Mouse (Mus musculus): ENCODE results near the gene Adgrg3. TPM values are rescaled to one million over a fixed set of nuclear protein-coding genes. Genes with fewer than 3 reads are reported as not detected.

Gene Adgrg3
- total RNA-seq, 2 experiments from 2014 or later: 0.23 to 0.32 TPM

GRCm38 (mm10) chr8:95067582-95067981 lies 50.1 kb downstream of the Adgrg3 start:
- intact Hi-C loops (cut with DNase I): no loop called here
- DNase-seq (ENCODE audit: extremely low spot score in 1 of 2, low spot score in 2 of 2): no peak
- TF ChIP-seq CTCF (IDR thresholded peaks at IDR 0.05): peak; percentile 68
- no peak overlapping the region for H3K4me3 ChIP-seq
- no peak overlapping the region for H3K27ac ChIP-seq

- intact Hi-C loops (cut with DNase I): no loop called here
- H3K27ac ChIP-seq: no peak overlapping the region
- TF ChIP-seq CTCF (IDR thresholded peaks at IDR 0.05): no peak
- no peak for DNase-seq (ENCODE audit: extremely low spot score in 1 of 2, low spot score in 2 of 2)
- no peak overlapping the region for H3K4me3 ChIP-seq
Measured at GRCm38 (mm10) chr8:95075504-95075903, 58.0 kb downstream of the Adgrg3 start.

GRCm38 (mm10) chr8:95076151-95076550 lies 58.7 kb downstream of the Adgrg3 start:
- intact Hi-C loops (cut with DNase I): no loop called here
- no peak for DNase-seq (ENCODE audit: extremely low spot score in 1 of 2, low spot score in 2 of 2)
- H3K4me3 ChIP-seq: no peak overlapping the region
- no peak for TF ChIP-seq CTCF (IDR thresholded peaks at IDR 0.05)
- H3K27ac ChIP-seq: no peak overlapping the region

GRCm38 (mm10) chr8:95078055-95078454 lies 60.6 kb downstream of the Adgrg3 start:
- no peak for TF ChIP-seq CTCF (IDR thresholded peaks at IDR 0.05)
- intact Hi-C loops (cut with DNase I): no loop called here

GRCm38 (mm10) chr8:95079305-95079704 lies 61.8 kb downstream of the Adgrg3 start:
- DNase-seq (ENCODE audit: extremely low spot score in 1 of 2, low spot score in 2 of 2): no peak
- Histone ChIP-seq H3K27ac (no peak overlapping the region), H3K4me3 (no peak overlapping the region)
- intact Hi-C loops (cut with DNase I): no loop called here
- TF ChIP-seq CTCF (IDR thresholded peaks at IDR 0.05): no peak

More at GRCm38 (mm10) chr8:95078055-95078454, 60.6 kb downstream of the Adgrg3 start:
- Histone ChIP-seq H3K4me3 (no peak overlapping the region), H3K27ac (no peak overlapping the region)
- no peak for DNase-seq (ENCODE audit: extremely low spot score in 1 of 2, low spot score in 2 of 2)

- H3K4me3 ChIP-seq: peak within 1 kb of the TSS; percentile 81
- intact Hi-C loops (cut with DNase I): loop anchor here (5.0 kb wide), 2 partner anchors 138 to 208 kb away; no protein-coding TSS in a partner anchor
- peak; percentile 94 to 97 for DNase-seq (ENCODE audit: extremely low spot score in 1 of 2, low spot score in 2 of 2)
- H3K27ac ChIP-seq: peak within 1 kb of the TSS; percentile 90
- no peak for TF ChIP-seq CTCF (IDR thresholded peaks at IDR 0.05)
Measured at GRCm38 (mm10) chr8:95080381-95081341, 63.2 kb downstream of the Adgrg3 start, which contains the start of gene Katnb1. Gene Katnb1, plus strand, starts transcription at chr8:95081186.

GRCm38 (mm10) chr8:95081650-95082049 lies 64.2 kb downstream of the Adgrg3 start:
- H3K27ac ChIP-seq: peak overlapping the region; percentile 85

GRCm38 (mm10) chr8:95084261-95084660 lies 66.8 kb downstream of the Adgrg3 start:
- Histone ChIP-seq H3K4me3 (no peak overlapping the region), H3K27ac (no peak overlapping the region)
- intact Hi-C loops (cut with DNase I): loop anchor here (5.0 kb wide), 2 partner anchors 142 to 212 kb away; no protein-coding TSS in a partner anchor
- TF ChIP-seq CTCF (IDR thresholded peaks at IDR 0.05): no peak
- DNase-seq (ENCODE audit: extremely low spot score in 1 of 2, low spot score in 2 of 2): no peak

More at GRCm38 (mm10) chr8:95081650-95082049, 64.2 kb downstream of the Adgrg3 start:
- no peak for DNase-seq (ENCODE audit: extremely low spot score in 1 of 2, low spot score in 2 of 2)
- intact Hi-C loops (cut with DNase I): loop anchor here (5.0 kb wide), 2 partner anchors 139 to 209 kb away; no protein-coding TSS in a partner anchor
- no peak for TF ChIP-seq CTCF (IDR thresholded peaks at IDR 0.05)
- H3K4me3 ChIP-seq: peak overlapping the region; percentile 76

GRCm38 (mm10) chr8:95084744-95085431 lies 67.4 kb downstream of the Adgrg3 start:
- no peak overlapping the region for H3K4me3 ChIP-seq
- intact Hi-C loops (cut with DNase I): loop anchor here (5.0 kb wide), 2 partner anchors 143 to 213 kb away; no protein-coding TSS in a partner anchor
- H3K27ac ChIP-seq: no peak overlapping the region
- TF ChIP-seq CTCF (IDR thresholded peaks at IDR 0.05): no peak
- no peak for DNase-seq (ENCODE audit: extremely low spot score in 1 of 2, low spot score in 2 of 2)

- no peak overlapping the region for H3K27ac ChIP-seq
- intact Hi-C loops (cut with DNase I): no loop called here
- H3K4me3 ChIP-seq: no peak overlapping the region
- TF ChIP-seq CTCF (IDR thresholded peaks at IDR 0.05): no peak
- DNase-seq (ENCODE audit: extremely low spot score in 1 of 2, low spot score in 2 of 2): no peak
Measured at GRCm38 (mm10) chr8:95085432-95086141, 68.1 kb downstream of the Adgrg3 start.

- no peak for TF ChIP-seq CTCF (IDR thresholded peaks at IDR 0.05)
- no peak for DNase-seq (ENCODE audit: extremely low spot score in 1 of 2, low spot score in 2 of 2)
- H3K4me3 ChIP-seq: no peak overlapping the region
- H3K27ac ChIP-seq: no peak overlapping the region
- intact Hi-C loops (cut with DNase I): loop anchor here (10.0 kb wide), 2 partner anchors 111 to 231 kb away; partner anchors contain the start of gene Kifc3
Measured at GRCm38 (mm10) chr8:95093574-95093973, 76.1 kb downstream of the Adgrg3 start.

Other genes with a start within 250 kb of the Adgrg3 start
- gene Cx3cl1, start 245.7 kb upstream of the Adgrg3 start, total RNA-seq (2021): 100 to 1,000 TPM; 658 to 661 TPM
- 1 to 10 TPM; 4.6 to 7.9 TPM for gene Ccl17, start 207.2 kb upstream of the Adgrg3 start, total RNA-seq (2021)
- gene Coq9, start 179.4 kb upstream of the Adgrg3 start, total RNA-seq (2021): 10 to 100 TPM; 84.5 to 89.1 TPM
- 10 to 100 TPM; 71.4 to 76.8 TPM for gene Ciapin1, start 179.3 kb upstream of the Adgrg3 start, total RNA-seq (2021)
- gene Polr2c, start 160.2 kb upstream of the Adgrg3 start, total RNA-seq (2021): 10 to 100 TPM; 72.1 to 79.8 TPM
- gene Dok4, start 141.4 kb upstream of the Adgrg3 start, total RNA-seq (2021): 10 to 100 TPM; 17.6 to 19.2 TPM
- 1 to 10 TPM; 1.6 to 2.0 TPM for gene Ccdc102a, start 99.6 kb upstream of the Adgrg3 start, total RNA-seq (2021)
- not detected for gene Adgrg5, start 94.0 kb upstream of the Adgrg3 start, total RNA-seq (2021)
- 10 to 100 TPM; 77.6 to 86.8 TPM for gene Adgrg1, start 42.9 kb upstream of the Adgrg3 start, total RNA-seq (2021)
- gene Drc7, start 37.4 kb downstream of the Adgrg3 start, total RNA-seq (2021): 1 to 10 TPM in 1 of 2 experiments, under 1 TPM in 1; 0.75 to 1.1 TPM
- 10 to 100 TPM; 37.6 to 46.2 TPM for gene Katnb1, start 63.5 kb downstream of the Adgrg3 start, total RNA-seq (2021)
- gene Kifc3, start 185.1 kb downstream of the Adgrg3 start, total RNA-seq (2021): 10 to 100 TPM; 58.4 to 61.5 TPM

All from left cerebral cortex, adult 2 months (tissue).